Mouse (Mus musculus) intestine, embryonic 15.5 days (tissue): ENCODE data around the gene Tsga10. TPM values are rescaled to one million over a fixed set of nuclear protein-coding genes. Genes with fewer than 3 reads are reported as not detected.

ENCODE experiments used
- ATAC-seq: fragments of 200-750 bp; cut with Nextera tagmentation; 2 replicates; pipeline ENCODE4 v1.8.0; 2017; ENCODE audit warnings: moderate TSS enrichment, moderate library complexity
- H3K27ac ChIP-seq: fragments of 300-500 bp; sonication (generic); 2 replicates; pipeline ENCODE4 v1.5.1; 2015; ENCODE audit warnings: mild to moderate bottlenecking, inconsistent platforms
- H3K27me3 ChIP-seq: fragments of 300-500 bp; sonication (generic); replicated peaks from 2 replicates; pipeline ENCODE4 v1.6.1; 2015; ENCODE audit warnings: inconsistent platforms
- H3K36me3 ChIP-seq: fragments of 300-500 bp; sonication (generic); 2 replicates; pipeline ENCODE4 v1.6.1; 2015; ENCODE audit warnings: inconsistent platforms
- H3K4me1 ChIP-seq: fragments of 300-500 bp; sonication (generic); replicated peaks from 2 replicates; pipeline ENCODE4 v1.6.1; 2015; ENCODE audit warnings: inconsistent platforms
- H3K4me2 ChIP-seq: fragments of 300-500 bp; sonication (generic); replicated peaks from 2 replicates; pipeline ENCODE4 v1.6.1; 2015; ENCODE audit warnings: mild to moderate bottlenecking, inconsistent platforms
- H3K4me3 ChIP-seq: fragments of 300-500 bp; sonication (generic); replicated peaks from 2 replicates; pipeline ENCODE4 v1.5.1; 2015; ENCODE audit warnings: inconsistent platforms
- H3K9ac ChIP-seq: fragments of 300-500 bp; sonication (generic); 2 replicates; pipeline ENCODE4 v1.6.1; 2015; ENCODE audit warnings: inconsistent platforms
- H3K9me3 ChIP-seq: fragments of 300-500 bp; sonication (generic); 2 replicates; pipeline ENCODE4 v1.6.1; 2016; ENCODE audit warnings: inconsistent platforms
- WGBS: fragments of 180-500 bp; shearing (Covaris S2); methylation state at CpG from one replicate; pipeline ENCODE4 v1.1.7; 2015; 5-methylcytosine and 5-hydroxymethylcytosine counted together
- polyA plus RNA-seq: library from polyadenylated mRNA; unstranded; fragments of >200 nt; fragmentation: Nextera tagmentation; extraction: Ambion mirVana; gene quantifications from 2 replicates; pipeline ENCODE4 v1.2.1, GENCODE M21; 2015

The Tsga10 gene
- polyA plus RNA-seq, 1 experiment from 2014 or later: 4.5 TPM

DNA sequence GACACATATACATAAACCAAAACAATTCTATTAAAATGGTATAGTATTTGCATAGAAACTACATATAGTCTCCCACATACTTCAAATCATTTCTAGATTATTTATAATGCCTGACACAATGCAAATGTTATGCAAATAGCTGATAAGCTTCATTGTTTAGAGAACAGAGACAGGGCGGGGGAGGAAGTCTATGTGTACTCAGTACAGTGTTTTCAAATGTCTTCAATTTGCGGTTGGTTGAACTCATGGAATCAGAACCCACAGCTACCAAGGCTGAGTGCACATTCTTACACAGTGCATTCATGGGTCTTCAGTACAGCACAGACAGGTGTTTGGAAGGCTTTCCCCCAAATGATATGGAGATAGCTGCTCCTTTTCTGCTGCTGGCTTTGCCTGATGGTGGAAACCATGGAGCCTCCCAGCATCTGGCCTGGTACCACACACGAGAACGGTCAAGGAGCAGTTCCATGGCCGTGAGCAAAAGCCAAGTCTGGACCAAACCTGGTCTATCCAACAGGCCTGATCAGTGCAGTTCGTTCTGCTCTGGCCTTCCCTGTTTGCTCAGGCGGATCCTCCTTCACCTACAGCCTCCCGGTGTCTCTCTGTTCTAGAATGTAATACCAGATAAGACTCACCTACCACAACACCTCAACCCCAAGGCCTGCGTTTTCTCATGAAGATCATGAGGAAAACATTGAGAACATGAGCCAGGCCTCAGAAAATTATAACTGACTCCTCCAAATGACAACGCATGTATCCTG lies 154.5 kb downstream of the Tsga10 start:
- H3K27ac ChIP-seq: peak overlapping the region; percentile 19; the same call in 1 of the 2 replicates
- peak; percentile 61 for ATAC-seq
- H3K4me1 ChIP-seq: peaks cover 5% of the 10 kb centered on the region
- no peaks in the 10 kb centered on the region for H3K36me3 ChIP-seq
- H3K4me2 ChIP-seq: no peak overlapping the region
- H3K27me3 ChIP-seq: no peaks in the 10 kb centered on the region; the same call in 1 of the 2 replicates
- H3K9me3 ChIP-seq: no peaks in the 10 kb centered on the region
- 79% methylated on average over 10 of the region's 10 CpGs for WGBS
- no peak overlapping the region for H3K4me3 ChIP-seq
- no peak overlapping the region for H3K9ac ChIP-seq

DNA sequence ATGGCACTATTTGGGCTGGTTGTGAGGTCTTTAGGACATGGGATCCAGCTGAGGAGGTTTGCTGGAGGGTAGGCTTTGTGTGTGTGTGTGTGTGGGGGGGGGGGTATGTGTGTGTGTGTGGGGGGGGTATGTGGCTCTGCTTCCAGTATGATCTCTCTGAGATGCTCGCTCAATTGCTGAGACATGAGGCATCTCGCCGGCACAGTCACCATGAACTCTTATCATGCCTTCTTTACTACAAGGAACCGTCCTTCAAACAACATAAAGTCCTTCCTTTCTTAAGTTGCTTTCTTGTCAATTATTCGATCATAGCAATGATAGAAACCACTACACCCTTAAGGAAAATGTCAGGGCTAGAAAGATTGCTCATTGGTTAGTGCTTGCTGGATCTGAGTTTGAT lies 155.1 kb downstream of the Tsga10 start:
- Histone ChIP-seq H3K4me3 (no peak overlapping the region), H3K9ac (no peak overlapping the region), H3K4me1 (peaks cover 5% of the 10 kb centered on the region), H3K27ac (no peak overlapping the region), H3K36me3 (no peaks in the 10 kb centered on the region), H3K9me3 (no peaks in the 10 kb centered on the region), H3K27me3 (no peaks in the 10 kb centered on the region), H3K4me2 (no peak overlapping the region)
- 93% methylated on average over 5 of the region's 5 CpGs for WGBS
- no peak for ATAC-seq

DNA sequence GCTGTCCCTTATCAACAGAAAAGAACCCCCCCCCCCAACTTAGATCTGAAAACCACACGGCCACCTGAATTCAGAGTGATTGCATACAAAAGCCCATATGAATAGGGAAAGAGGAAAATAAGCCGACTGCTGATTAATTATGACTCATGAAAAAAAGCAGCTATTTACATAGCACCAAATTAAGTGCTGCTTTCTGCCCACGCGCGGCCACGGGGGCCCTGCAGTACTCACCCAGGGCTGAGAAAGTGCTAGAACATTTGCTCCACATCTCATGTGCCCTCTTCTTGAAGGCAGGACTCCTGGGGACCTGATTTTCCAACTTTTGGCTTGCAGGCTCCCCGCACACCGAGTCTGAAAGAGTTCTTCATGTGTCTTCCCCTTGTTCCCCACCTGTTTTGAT lies 156.5 kb downstream of the Tsga10 start:
- Histone ChIP-seq H3K9me3 (no peaks in the 10 kb centered on the region), H3K9ac (no peak overlapping the region), H3K4me3 (no peak overlapping the region), H3K27ac (no peak overlapping the region), H3K4me2 (no peak overlapping the region), H3K27me3 (no peaks in the 10 kb centered on the region), H3K4me1 (peaks cover 5% of the 10 kb centered on the region), H3K36me3 (no peaks in the 10 kb centered on the region)
- no peak for ATAC-seq
- WGBS: 78% methylated on average over 8 of the region's 8 CpGs

DNA sequence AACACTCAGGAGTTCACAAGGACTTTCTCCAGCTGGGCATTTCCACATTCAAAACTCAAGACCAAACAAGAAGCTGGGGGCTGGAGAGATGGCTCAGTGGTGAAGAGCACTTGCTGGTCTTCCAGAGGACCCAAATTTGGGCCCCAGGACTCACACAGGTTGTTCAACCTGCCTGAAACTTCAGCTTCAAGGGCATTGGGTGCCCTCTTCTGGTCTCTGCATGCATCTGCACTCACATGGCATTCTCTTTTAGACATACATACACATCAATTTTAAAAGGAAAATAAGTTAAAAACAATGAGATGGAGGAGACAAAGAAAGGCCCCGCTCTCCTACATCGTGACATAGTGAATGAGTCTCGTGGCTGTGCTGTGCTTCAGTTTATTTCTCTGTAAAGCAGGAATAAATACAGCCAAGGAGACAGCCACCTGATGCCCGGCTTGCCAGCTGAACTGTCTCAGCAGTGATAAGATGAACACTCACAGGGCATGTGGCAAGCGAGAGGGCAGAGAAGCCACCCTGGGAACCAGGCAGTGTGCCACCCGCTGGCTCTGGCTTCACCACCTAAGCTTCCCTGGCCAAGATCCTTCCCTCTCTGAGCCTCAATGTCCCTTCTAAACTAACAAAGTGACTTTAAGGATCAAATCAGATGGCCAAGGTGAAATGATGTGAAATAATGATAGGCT lies 157.8 kb downstream of the Tsga10 start:
- WGBS: 89% methylated on average over 6 of the region's 6 CpGs
- peaks cover 5% of the 10 kb centered on the region for H3K4me1 ChIP-seq
- no peak for ATAC-seq
- H3K27ac ChIP-seq: no peak overlapping the region
- no peak overlapping the region for H3K4me3 ChIP-seq
- H3K27me3 ChIP-seq: no peaks in the 10 kb centered on the region
- H3K9ac ChIP-seq: no peak overlapping the region
- H3K4me2 ChIP-seq: no peak overlapping the region
- no peaks in the 10 kb centered on the region for H3K9me3 ChIP-seq
- no peaks in the 10 kb centered on the region for H3K36me3 ChIP-seq

Other genes starting within 250 kb of the Tsga10 start
- 14.0 and 14.2 TPM in 2 replicates for gene 2010300C02Rik, start 146.3 kb downstream of the Tsga10 start, polyA plus RNA-seq
- gene Lipt1, start 5.3 kb upstream of the Tsga10 start, polyA plus RNA-seq: 9.0 and 11.4 TPM in 2 replicates
- 29.7 and 29.8 TPM in 2 replicates for gene Mitd1, start 24.0 kb upstream of the Tsga10 start, polyA plus RNA-seq
- gene Mrpl30, start 24.0 kb upstream of the Tsga10 start, polyA plus RNA-seq: 255 and 258 TPM in 2 replicates
- not detected in 2 replicates for gene Lyg2, start 50.1 kb upstream of the Tsga10 start, polyA plus RNA-seq
- gene Lyg1, start 91.3 kb upstream of the Tsga10 start, polyA plus RNA-seq: not detected in 2 replicates
- gene Txndc9, start 131.5 kb upstream of the Tsga10 start, polyA plus RNA-seq: 130 and 146 TPM in 2 replicates
- gene Eif5b, start 131.6 kb upstream of the Tsga10 start, polyA plus RNA-seq: 26.2 and 28.7 TPM in 2 replicates